Mouse (Mus musculus): Measurements from ENCODE around the gene Gm2174. TPM values are rescaled to one million over a fixed set of nuclear protein-coding genes. Genes with fewer than 3 reads are reported as not detected.

Gene Gm2174
- total RNA-seq, 4 experiments from 2014 or later = not detected

- no peak for DNase-seq (ENCODE audit: low spot score in 2 of 2)
These were observed 49.5 kb downstream of the Gm2174 start for GRCm38 (mm10) chrX:56497241-56497640.

Other genes with a start within 250 kb of the Gm2174 start
- gene Gm773, start 235.1 kb upstream of the Gm2174 start, total RNA-seq (2022) = not detected
- gene Zfp449, start 101.6 kb upstream of the Gm2174 start, total RNA-seq (2022) = 1 to 10 TPM; 3.5 to 5.4 (median 4.8) TPM
- gene Smim10l2a, start 73.4 kb upstream of the Gm2174 start, total RNA-seq (2022) = 10 to 100 TPM; 14.7 to 20.9 (median 17.6) TPM
- gene Ints6l, start 6.9 kb downstream of the Gm2174 start, total RNA-seq (2022) = 10 to 100 TPM; 30.0 to 49.3 (median 38.8) TPM
- not detected for gene Gm10477, start 76.8 kb downstream of the Gm2174 start, total RNA-seq (2022)
- gene Gm648, start 101.6 kb downstream of the Gm2174 start, total RNA-seq (2022) = not detected
- gene Mmgt1, start 150.1 kb downstream of the Gm2174 start, total RNA-seq (2022) = 10 to 100 TPM; 22.7 to 26.4 (median 24.6) TPM
- gene Slc9a6, start 161.8 kb downstream of the Gm2174 start, total RNA-seq (2022) = 100 to 1,000 TPM in 3 of 4 experiments, 10 to 100 TPM in 1; 99.2 to 107 (median 104) TPM

Data from layer of hippocampus, adult 8-10 months (tissue).